29 mouse cellular contexts compared by ENCODE assay signal in genomic region chr13:38470882-38471281, GRCm38 (mm10). TPM values are rescaled to one million over a fixed set of nuclear protein-coding genes. Genes with fewer than 3 reads are reported as not detected.
A peak's percentile ranks its signal among the peaks of the same experiment; 100 is the strongest.
DNase-seq lines count a peak whose midpoint lies in the region; ATAC-seq lines count a peak whose summit lies in the region.
"Had no signal": no experiment of that assay in that cellular context is flagged by ENCODE, and none has a peak within 500 bp of the region (broad histone marks: within the 10 kb centered on the region; RNA-seq: fewer than 3 reads in every experiment).

No protein-coding gene starts in this region.

- no peaks in the 10 kb centered on the region for H3K36me3 ChIP-seq in heart, embryonic 10.5 days
- no peaks in the 10 kb centered on the region for H3K36me3 ChIP-seq in heart, embryonic 12.5 days
- H3K36me3 ChIP-seq: embryonic facial prominence, embryonic 13.5 days; embryonic facial prominence, embryonic 15.5 days; forebrain, embryonic 15.5 days; G1E had no signal

- no peak overlapping the region for H3K9ac ChIP-seq in heart, embryonic 12.5 days
- H3K9ac ChIP-seq: embryonic facial prominence, embryonic 13.5 days; embryonic facial prominence, embryonic 15.5 days; forebrain, embryonic 13.5 days; forebrain, embryonic 15.5 days; forebrain, postnatal 0 days had no signal

- WGBS in heart, embryonic 10.5 days = 80% methylated on average over 5 of the region's 5 CpGs
- WGBS in heart, embryonic 12.5 days = 64% methylated on average over 5 of the region's 5 CpGs

- no peak overlapping the region for H3K27ac ChIP-seq in heart, embryonic 10.5 days
- H3K27ac ChIP-seq in heart, embryonic 12.5 days (ENCODE audit: poor library complexity, severe bottlenecking) = no peak overlapping the region
- H3K27ac ChIP-seq: embryonic facial prominence, embryonic 13.5 days; embryonic facial prominence, embryonic 15.5 days; forebrain, embryonic 13.5 days; forebrain, embryonic 15.5 days had no signal

- no peaks in the 10 kb centered on the region for H3K9me3 ChIP-seq in heart, embryonic 10.5 days
- no peaks in the 10 kb centered on the region for H3K9me3 ChIP-seq in heart, embryonic 12.5 days (replicated peaks)
- H3K9me3 ChIP-seq: embryonic facial prominence, embryonic 13.5 days; embryonic facial prominence, embryonic 15.5 days; forebrain, embryonic 13.5 days; forebrain, embryonic 15.5 days; G1E had no signal

- no peak overlapping the region for H3K4me2 ChIP-seq in heart, embryonic 12.5 days
- H3K4me2 ChIP-seq: embryonic facial prominence, embryonic 13.5 days; embryonic facial prominence, embryonic 15.5 days; forebrain, embryonic 13.5 days; forebrain, embryonic 15.5 days had no signal

- intact Hi-C loops in gastrocnemius, postnatal 36 days (cut with DNase I) = no loop called here

- DNase-seq in frontal cortex, postnatal 10 days (ENCODE audit: low spot score in 2 of 2) = no peak
- DNase-seq in heart, embryonic 10.5 days (ENCODE audit: low spot score) = peak; percentile 59
- DNase-seq in right cerebral cortex, adult 18-20 months = peak; percentile 8
- no peak for DNase-seq in right cerebral cortex, postnatal 10 days (ENCODE audit: low spot score in 2 of 2)
- DNase-seq in fat pad, adult 2 months (ENCODE audit: extremely low read depth, low read depth, low spot score) = peak; percentile 7
- DNase-seq in gastrocnemius, postnatal 36 days = no peak
- DNase-seq: adrenal gland, adult 8-10 months; adrenal gland, postnatal 14 days; adrenal gland, postnatal 36 days; B cell, adult 2 months; cerebellum, adult 11 months; cerebellum, adult 18-20 months; cerebellum, adult 8-10 months; cerebellum, adult 9-11 months; cerebellum, postnatal 14 days; cerebellum, postnatal 36 days; embryo, embryonic 11 days; forebrain, postnatal 0 days had no signal

- peak; percentile 41; the same call in 1 of the 2 replicates for ATAC-seq in frontal cortex, adult (ENCODE audit: low TSS enrichment)
- ATAC-seq in heart, embryonic 12.5 days (ENCODE audit: insufficient number of reproducible peaks, low FRiP score) = no peak
- ATAC-seq: activated CD4-positive, CD25-positive, alpha-beta regulatory T cell, adult 4 months; CD4-positive, CD25-positive, alpha-beta regulatory T cell, adult 4 months; forebrain, embryonic 13.5 days; forebrain, embryonic 15.5 days; forebrain, postnatal 0 days; Patski had no signal

- H3K27me3 ChIP-seq in heart, embryonic 10.5 days (ENCODE audit: insufficient read depth, poor library complexity, severe bottlenecking) = no peaks in the 10 kb centered on the region
- H3K27me3 ChIP-seq in heart, embryonic 12.5 days (replicated peaks) = no peaks in the 10 kb centered on the region
- H3K27me3 ChIP-seq: CH12.LX; embryonic facial prominence, embryonic 13.5 days; embryonic facial prominence, embryonic 15.5 days; forebrain, embryonic 13.5 days; forebrain, embryonic 15.5 days; Patski had no signal

- H3K4me3 ChIP-seq in heart, embryonic 10.5 days = no peak overlapping the region
- H3K4me3 ChIP-seq in heart, embryonic 12.5 days = no peak overlapping the region
- H3K4me3 ChIP-seq: embryonic facial prominence, embryonic 13.5 days; embryonic facial prominence, embryonic 15.5 days; forebrain, embryonic 13.5 days; forebrain, embryonic 15.5 days had no signal

- H3K4me1 ChIP-seq in heart, embryonic 10.5 days = no peaks in the 10 kb centered on the region
- no peaks in the 10 kb centered on the region for H3K4me1 ChIP-seq in heart, embryonic 12.5 days (replicated peaks)
- H3K4me1 ChIP-seq: embryonic facial prominence, embryonic 13.5 days; embryonic facial prominence, embryonic 15.5 days; forebrain, embryonic 13.5 days; forebrain, embryonic 15.5 days had no signal

RNA-seq across cellular contexts. Expression of gene Txndc5, which starts 57.7 kb away (rescaled TPM):
- 242 and 256 TPM in 2 replicates for polyA plus RNA-seq in heart, embryonic 10.5 days (2016; fragmentation: Nextera tagmentation; extraction: Ambion mirVana)
- polyA plus RNA-seq in heart, embryonic 12.5 days (2016; fragmentation: Nextera tagmentation; extraction: Ambion mirVana) = 254 and 258 TPM in 2 replicates
- total RNA-seq in gastrocnemius, postnatal 36 days (2021) = 10 to 100 TPM; 24.4 to 26.8 TPM

Comparison
In these comparisons a context has a peak if more than half of its experiments do, and no peak if none do; other contexts are left out.
1. DNase-seq: peak in heart, embryonic 10.5 days (single experiment), right cerebral cortex, adult 18-20 months (single experiment) and fat pad, adult 2 months (single experiment); none in frontal cortex, postnatal 10 days (0 of 2), right cerebral cortex, postnatal 10 days (0 of 2) and gastrocnemius, postnatal 36 days (0 of 2).